Mouse (Mus musculus) kidney, embryonic 14.5 days (tissue): ENCODE measurements at regions not wholly inside any gene's neighbourhood (a gene's known extent, or its start where the extent isn't known, plus 50 kb on each side); places are given as distances from the start of the nearest gene placed in this dataset.

ENCODE experiments used
- ATAC-seq: fragments of 200-750 bp; cut with Nextera tagmentation; 2 replicates; pipeline ENCODE4 v1.8.0; 2017; ENCODE audit warnings: moderate number of reproducible peaks, mild to moderate bottlenecking, moderate TSS enrichment, moderate library complexity; ENCODE audit not compliant: low FRiP score, low TSS enrichment
- H3K27ac ChIP-seq: fragments of 300-500 bp; sonication (generic); 2 replicates; pipeline ENCODE4 v1.5.1; 2014; ENCODE audit warnings: low read depth, mild to moderate bottlenecking, low read length, moderate library complexity, mixed read lengths
- H3K27me3 ChIP-seq: fragments of 300-500 bp; sonication (generic); 2 replicates; pipeline ENCODE4 v1.6.1; 2014; ENCODE audit warnings: mild to moderate bottlenecking, low read length; ENCODE audit not compliant: control insufficient read depth, insufficient read depth
- H3K36me3 ChIP-seq: fragments of 300-500 bp; sonication (generic); 2 replicates; pipeline ENCODE4 v1.6.1; 2014; ENCODE audit warnings: low read length, mixed read lengths; ENCODE audit not compliant: control insufficient read depth, insufficient read depth
- H3K4me1 ChIP-seq: fragments of 300-500 bp; sonication (generic); 2 replicates; pipeline ENCODE4 v1.6.1; 2014; ENCODE audit warnings: low read length, mixed read lengths; ENCODE audit not compliant: control insufficient read depth, insufficient read depth
- H3K4me2 ChIP-seq: fragments of 300-500 bp; sonication (generic); replicated peaks from 2 replicates; pipeline ENCODE4 v1.6.1; 2014; ENCODE audit warnings: low read depth, mild to moderate bottlenecking, low read length
- H3K4me3 ChIP-seq: fragments of 300-500 bp; sonication (generic); 2 replicates; pipeline ENCODE4 v1.5.1; 2014; ENCODE audit warnings: mild to moderate bottlenecking, low read length
- H3K9ac ChIP-seq: fragments of 300-500 bp; sonication (generic); 2 replicates; pipeline ENCODE4 v1.6.1; 2014; ENCODE audit warnings: low read depth, mild to moderate bottlenecking, low read length, moderate library complexity
- H3K9me3 ChIP-seq: fragments of 300-500 bp; sonication (generic); 2 replicates; pipeline ENCODE4 v1.6.1; 2016; ENCODE audit warnings: low read length; ENCODE audit not compliant: control insufficient read depth
- WGBS: fragments of 180-500 bp; shearing (Covaris S2); extraction: QIAGEN DNeasy Blood & Tissue Kit; methylation state at CpG from one replicate; pipeline ENCODE4 v1.1.7; 2014; 5-methylcytosine and 5-hydroxymethylcytosine counted together

DNA sequence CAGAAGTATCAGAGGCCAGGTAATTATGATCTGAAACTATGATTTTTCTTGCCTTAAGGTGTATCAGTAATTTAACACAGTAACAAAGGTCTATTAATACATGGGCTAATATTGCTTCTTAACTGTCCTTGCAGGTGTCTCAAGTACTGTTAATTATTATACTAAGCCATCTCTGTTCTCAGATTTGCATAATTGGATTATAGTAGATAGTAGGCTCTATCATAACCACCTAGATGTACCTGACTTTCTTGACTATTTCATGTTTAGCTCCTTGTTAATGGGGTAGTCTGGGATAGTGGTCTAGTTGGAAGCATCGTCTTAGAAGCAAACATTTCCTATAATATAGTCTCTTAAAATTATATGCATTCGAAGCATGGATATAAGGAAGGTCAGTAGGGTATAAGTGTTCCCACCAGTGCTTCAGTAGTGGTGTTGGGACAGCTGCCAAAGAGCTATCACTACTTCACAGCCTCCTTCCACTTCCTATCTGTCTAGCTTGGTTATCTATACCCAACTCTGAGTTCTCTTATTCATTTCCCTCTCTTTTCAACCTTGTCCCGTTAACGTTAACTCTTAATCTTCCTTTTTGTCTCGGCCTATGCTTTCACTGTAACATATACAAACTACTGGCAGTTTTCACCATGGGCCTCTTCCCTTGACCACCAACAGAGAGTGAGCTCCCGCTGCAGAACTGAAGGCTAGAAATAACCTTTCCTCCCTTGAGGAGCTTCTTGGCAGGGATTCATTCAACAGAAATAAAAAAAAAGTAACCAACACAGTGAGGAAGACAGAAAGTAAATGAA is 630.9 kb upstream of the Lcorl start:
- Histone ChIP-seq H3K27ac (no peak overlapping the region), H3K4me2 (no peak overlapping the region), H3K4me3 (no peak overlapping the region), H3K36me3 (no peaks in the 10 kb centered on the region), H3K9me3 (no peaks in the 10 kb centered on the region), H3K27me3 (no peaks in the 10 kb centered on the region), H3K4me1 (no peaks in the 10 kb centered on the region), H3K9ac (no peak overlapping the region)
- no peak for ATAC-seq
- WGBS: 77% methylated on average over 6 of the region's 6 CpGs

DNA sequence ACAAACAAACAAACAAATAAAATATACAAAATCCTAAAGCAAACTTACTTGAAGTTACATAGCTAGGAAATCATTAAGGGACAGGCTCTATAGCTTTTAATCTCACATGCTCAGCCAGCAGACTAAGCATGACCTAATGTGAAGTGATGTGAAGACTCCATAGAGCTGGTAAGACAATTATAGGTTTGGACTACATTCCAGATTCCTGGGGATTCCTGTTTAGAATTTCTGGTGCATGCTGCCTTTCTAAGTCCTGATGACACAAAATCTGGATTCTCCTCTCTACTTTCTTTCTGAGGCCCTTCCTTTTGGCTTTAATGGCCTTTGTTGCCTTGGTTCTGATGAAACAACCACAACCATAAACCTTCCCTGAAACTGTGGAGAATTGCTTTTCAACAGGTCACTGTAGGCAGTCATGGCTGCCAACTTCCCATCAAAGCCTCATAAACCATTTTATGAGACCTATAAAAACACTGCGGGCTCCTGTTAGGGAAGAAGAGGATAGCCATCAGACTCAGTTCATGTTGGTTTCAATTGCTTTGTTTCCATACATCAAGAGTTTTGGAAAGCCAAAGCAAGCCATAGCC is 629.4 kb upstream of the Lcorl start:
- Histone ChIP-seq H3K9me3 (no peaks in the 10 kb centered on the region), H3K27ac (no peak overlapping the region), H3K4me2 (no peak overlapping the region), H3K4me3 (no peak overlapping the region), H3K27me3 (no peaks in the 10 kb centered on the region), H3K4me1 (no peaks in the 10 kb centered on the region), H3K9ac (no peak overlapping the region), H3K36me3 (no peaks in the 10 kb centered on the region)
- WGBS: 15% methylated on average over 1 of the region's 1 CpGs
- ATAC-seq: no peak

DNA sequence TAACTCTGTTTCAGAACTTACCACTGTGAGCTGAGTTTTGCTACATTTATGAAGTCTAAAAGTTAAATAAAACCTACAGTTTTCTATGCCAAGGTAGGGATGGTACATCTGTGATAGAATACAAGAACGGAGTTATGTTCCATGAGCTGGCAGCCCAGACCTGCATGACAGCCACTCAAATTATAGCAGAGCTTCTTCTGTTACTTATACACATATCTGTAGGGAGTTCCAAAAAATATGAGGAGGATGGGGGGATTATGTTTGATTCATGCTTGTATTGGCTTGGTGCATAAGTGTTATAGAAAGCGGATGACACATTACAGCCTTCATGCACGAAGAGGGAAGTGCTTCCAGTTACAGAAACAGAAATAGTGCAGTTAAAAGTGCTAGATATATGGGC is 598.9 kb upstream of the Lcorl start:
- Histone ChIP-seq H3K9me3 (no peaks in the 10 kb centered on the region), H3K27me3 (no peaks in the 10 kb centered on the region), H3K4me2 (no peak overlapping the region), H3K4me3 (no peak overlapping the region), H3K4me1 (no peaks in the 10 kb centered on the region), H3K27ac (no peak overlapping the region), H3K36me3 (no peaks in the 10 kb centered on the region), H3K9ac (no peak overlapping the region)
- ATAC-seq: no peak
- 84% methylated on average over 3 of the region's 3 CpGs for WGBS

DNA sequence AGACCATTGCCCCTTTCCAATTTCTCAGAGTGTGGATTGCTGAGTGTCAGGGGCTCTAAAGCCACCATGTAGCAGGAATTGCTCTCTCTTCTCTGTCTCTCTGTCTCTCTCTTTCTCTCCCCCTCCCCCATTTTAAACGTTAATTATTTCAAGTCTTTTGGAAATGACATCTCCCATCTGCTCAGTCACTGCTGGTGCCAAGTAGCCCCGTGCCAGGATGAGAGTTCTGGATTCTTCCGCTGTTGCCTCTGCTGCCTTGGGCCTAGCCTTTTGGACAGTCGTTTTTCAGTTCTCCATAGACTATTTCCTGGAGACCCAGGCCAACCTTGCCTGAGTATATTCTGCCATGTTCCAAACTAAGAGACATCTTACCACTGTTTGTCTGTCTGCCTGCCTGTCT is 590.9 kb upstream of the Lcorl start:
- H3K27ac ChIP-seq: no peak overlapping the region
- H3K4me3 ChIP-seq: no peak overlapping the region
- ATAC-seq: no peak
- H3K4me1 ChIP-seq: peaks cover 11% of the 10 kb centered on the region; the same call in 1 of the 2 replicates
- H3K4me2 ChIP-seq: no peak overlapping the region
- 77% methylated on average over 4 of the region's 4 CpGs for WGBS
- H3K9ac ChIP-seq: no peak overlapping the region
- no peaks in the 10 kb centered on the region for H3K36me3 ChIP-seq
- no peaks in the 10 kb centered on the region for H3K9me3 ChIP-seq
- no peaks in the 10 kb centered on the region for H3K27me3 ChIP-seq

DNA sequence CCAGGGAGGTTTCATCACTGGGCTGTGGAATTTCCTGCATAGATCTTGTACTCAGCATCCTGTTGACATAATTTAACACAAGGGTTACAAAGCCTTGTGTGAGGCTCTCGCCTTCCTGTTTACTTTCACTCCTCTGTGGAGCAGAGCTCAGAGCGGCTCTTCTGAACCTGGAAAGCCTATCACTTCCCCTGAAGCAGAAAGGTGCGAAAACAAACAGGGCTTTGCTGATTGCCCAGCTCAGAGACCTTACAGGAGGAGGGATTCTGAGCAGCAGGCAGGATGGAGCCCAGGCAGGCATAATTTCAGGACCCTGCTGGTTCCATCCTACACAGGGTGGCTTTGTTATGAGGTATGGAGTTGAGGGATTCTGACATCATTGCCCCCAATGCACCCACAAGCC is 588.4 kb upstream of the Lcorl start:
- H3K4me1 ChIP-seq: peaks cover 11% of the 10 kb centered on the region; the same call in 1 of the 2 replicates
- H3K9ac ChIP-seq: no peak overlapping the region
- H3K36me3 ChIP-seq: no peaks in the 10 kb centered on the region
- H3K27me3 ChIP-seq: no peaks in the 10 kb centered on the region
- H3K4me2 ChIP-seq: peak overlapping the region; percentile 22
- peak; percentile 81 for ATAC-seq
- H3K27ac ChIP-seq: no peak overlapping the region
- H3K9me3 ChIP-seq: no peaks in the 10 kb centered on the region
- no peak overlapping the region for H3K4me3 ChIP-seq
- WGBS: 9% methylated on average over 3 of the region's 3 CpGs

DNA sequence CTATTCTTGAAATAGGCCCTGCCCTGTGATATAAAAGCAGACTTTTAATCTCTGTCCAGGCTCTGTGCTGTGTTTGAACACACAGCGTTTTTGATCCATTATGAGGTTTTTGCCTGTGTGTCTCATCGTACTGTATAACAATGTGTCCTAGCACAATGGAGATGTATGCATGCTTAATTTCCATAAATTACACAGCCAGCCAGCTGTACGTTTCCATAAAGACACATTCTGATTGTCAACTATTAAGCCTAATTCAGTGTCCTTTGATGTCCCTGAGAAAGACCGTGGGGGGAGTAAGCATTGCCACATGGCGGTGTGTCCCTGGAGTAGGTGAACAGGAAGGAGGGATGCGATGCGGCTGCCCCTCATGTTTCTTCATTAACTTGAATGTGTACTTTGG is 587.7 kb upstream of the Lcorl start:
- WGBS: 23% methylated on average over 7 of the region's 7 CpGs

DNA sequence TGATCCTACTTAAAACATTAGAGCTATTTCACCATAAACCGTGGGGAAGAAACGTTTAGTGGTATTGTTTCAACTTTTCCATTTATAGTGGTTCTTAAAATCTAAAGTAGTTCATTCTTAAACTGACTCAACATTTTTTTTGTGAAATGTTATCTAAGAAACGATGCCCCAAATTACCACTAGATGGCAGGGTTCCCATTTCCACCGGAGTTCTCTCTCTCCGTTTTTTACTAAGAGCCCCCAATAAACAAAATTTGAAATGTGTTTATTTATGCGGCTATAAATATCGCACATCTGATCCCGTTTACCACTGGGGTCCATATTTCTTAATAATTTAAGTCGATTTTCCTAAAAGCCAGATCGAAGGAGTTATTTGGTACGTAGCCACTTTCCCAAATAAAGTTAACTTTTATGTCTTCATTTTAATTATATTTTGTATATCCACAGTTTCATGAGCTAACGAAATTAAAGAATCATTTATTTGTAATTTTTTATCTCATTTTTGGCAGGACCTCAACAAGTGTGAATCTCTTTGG is 586.5 kb upstream of the Lcorl start:
- no peaks in the 10 kb centered on the region for H3K27me3 ChIP-seq
- no peak overlapping the region for H3K9ac ChIP-seq
- H3K4me1 ChIP-seq: peaks cover 11% of the 10 kb centered on the region; the same call in 1 of the 2 replicates
- H3K4me3 ChIP-seq: no peak overlapping the region
- no peaks in the 10 kb centered on the region for H3K9me3 ChIP-seq
- 9% methylated on average over 12 of the region's 12 CpGs for WGBS
- no peaks in the 10 kb centered on the region for H3K36me3 ChIP-seq
- peak overlapping the region; percentile 13; the same call in 1 of the 2 replicates for H3K4me2 ChIP-seq
- no peak for ATAC-seq
- H3K27ac ChIP-seq: no peak overlapping the region

More for the DNA sequence above, 587.7 kb upstream of the Lcorl start:
- no peaks in the 10 kb centered on the region for H3K9me3 ChIP-seq
- no peak overlapping the region for H3K4me3 ChIP-seq
- H3K4me2 ChIP-seq: no peak overlapping the region; the same call in 1 of the 2 replicates
- H3K27ac ChIP-seq: no peak overlapping the region
- peaks cover 11% of the 10 kb centered on the region; the same call in 1 of the 2 replicates for H3K4me1 ChIP-seq
- no peak overlapping the region for H3K9ac ChIP-seq
- no peaks in the 10 kb centered on the region for H3K36me3 ChIP-seq
- no peak for ATAC-seq
- no peaks in the 10 kb centered on the region for H3K27me3 ChIP-seq

DNA sequence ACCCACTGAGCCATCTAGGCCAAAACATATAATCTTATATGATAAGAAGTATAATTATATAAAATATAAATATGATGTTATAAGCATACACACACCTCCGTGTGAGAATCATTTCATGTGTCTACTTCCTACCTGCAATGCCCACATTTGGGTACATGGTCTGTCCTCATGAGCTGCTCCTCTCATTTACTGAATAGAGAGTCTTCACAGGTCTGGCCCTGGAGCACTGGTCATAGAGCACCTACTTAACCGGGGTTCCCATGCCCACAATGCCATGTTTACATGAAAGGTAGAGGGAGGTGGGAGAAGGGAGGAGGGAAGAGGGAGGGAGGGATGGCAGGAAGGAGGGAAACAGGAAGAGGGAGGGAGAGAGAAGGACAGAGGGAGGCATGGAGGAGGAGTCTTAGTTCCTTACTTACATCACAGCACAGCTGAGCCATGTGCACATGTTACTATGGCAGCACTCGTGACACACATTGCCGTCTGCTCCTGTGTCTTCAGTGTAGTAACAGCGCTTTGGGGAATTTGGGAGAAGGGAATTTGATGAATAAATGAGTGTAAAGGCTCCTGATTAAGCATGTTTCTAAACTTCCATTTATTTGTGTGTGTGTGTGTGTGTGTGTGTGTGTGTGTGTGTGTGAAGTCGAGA is 585.3 kb upstream of the Lcorl start:
- no peak overlapping the region for H3K9ac ChIP-seq
- no peaks in the 10 kb centered on the region for H3K36me3 ChIP-seq
- 79% methylated on average over 6 of the region's 6 CpGs for WGBS

DNA sequence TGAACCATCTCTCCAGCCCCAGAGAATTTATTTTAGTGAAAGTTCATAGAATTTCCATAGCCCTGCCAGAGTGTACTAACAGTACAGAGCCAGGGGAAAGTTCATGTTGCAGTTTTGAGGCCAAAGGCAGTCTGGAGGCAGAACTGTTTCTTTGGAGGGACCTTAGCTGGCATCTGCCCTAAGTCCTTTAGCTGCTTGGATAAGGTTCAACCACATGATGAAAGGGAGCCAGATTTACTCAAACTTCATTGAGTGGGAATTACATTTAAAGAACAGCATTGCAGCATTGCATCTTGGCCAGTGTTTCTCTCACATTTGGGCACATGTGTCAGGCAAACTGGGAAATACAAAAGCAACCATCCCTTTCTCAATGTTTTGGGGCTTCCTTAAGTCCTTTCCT is 584.3 kb upstream of the Lcorl start:
- H3K27ac ChIP-seq: no peak overlapping the region
- no peak overlapping the region for H3K4me3 ChIP-seq
- no peaks in the 10 kb centered on the region for H3K36me3 ChIP-seq
- H3K4me2 ChIP-seq: no peak overlapping the region
- H3K4me1 ChIP-seq: peaks cover 11% of the 10 kb centered on the region; the same call in 1 of the 2 replicates
- H3K9ac ChIP-seq: no peak overlapping the region
- H3K9me3 ChIP-seq: no peaks in the 10 kb centered on the region
- ATAC-seq: no peak
- no peaks in the 10 kb centered on the region for H3K27me3 ChIP-seq

More for the DNA sequence above, 585.3 kb upstream of the Lcorl start:
- H3K27me3 ChIP-seq: no peaks in the 10 kb centered on the region
- no peak overlapping the region for H3K4me2 ChIP-seq
- no peak overlapping the region for H3K27ac ChIP-seq
- ATAC-seq: no peak; the same call in 1 of the 2 replicates
- peaks cover 11% of the 10 kb centered on the region; the same call in 1 of the 2 replicates for H3K4me1 ChIP-seq
- H3K9me3 ChIP-seq: no peaks in the 10 kb centered on the region
- no peak overlapping the region for H3K4me3 ChIP-seq
